In genomic region chr1:164292040-164292439, GRCm38 (mm10) we compare ENCODE assay signal across 19 mouse cellular contexts. TPM values are rescaled to one million over a fixed set of nuclear protein-coding genes. Genes with fewer than 3 reads are reported as not detected.
A peak's percentile ranks its signal among the peaks of the same experiment; 100 is the strongest.
DNase-seq lines count a peak whose midpoint lies in the region; ATAC-seq and TF ChIP-seq lines count a peak whose summit lies in the region.
"Had no signal": no experiment of that assay in that cellular context is flagged by ENCODE, and none has a peak within 500 bp of the region (broad histone marks: within the 10 kb centered on the region; RNA-seq: fewer than 3 reads in every experiment).

No protein-coding gene starts in this region.

- no peaks in the 10 kb centered on the region for H3K27me3 ChIP-seq in heart, adult 2 months (ENCODE audit: control insufficient read depth, insufficient read depth, low read length)
- no peaks in the 10 kb centered on the region for H3K27me3 ChIP-seq in midbrain, postnatal 0 days (ENCODE audit: insufficient read depth, low read length)
- H3K27me3 ChIP-seq in midbrain, embryonic 10.5 days (ENCODE audit: low read depth, poor library complexity, severe bottlenecking), result no peaks in the 10 kb centered on the region
- H3K27me3 ChIP-seq: embryonic facial prominence, embryonic 13.5 days; forebrain, embryonic 12.5 days; heart, embryonic 13.5 days; hindbrain, embryonic 13.5 days had no signal

- no peaks in the 10 kb centered on the region; the same call in 1 of the 2 replicates for H3K36me3 ChIP-seq in heart, adult 2 months (ENCODE audit: control insufficient read depth, insufficient read depth, low read length)
- H3K36me3 ChIP-seq in midbrain, postnatal 0 days (ENCODE audit: insufficient read depth, low read length), result peaks cover 34% of the 10 kb centered on the region
- H3K36me3 ChIP-seq in midbrain, embryonic 10.5 days, result peaks cover 64% of the 10 kb centered on the region

- no peak for TF ChIP-seq POLR2A in heart, adult 2 months (IDR thresholded peaks at IDR 0.05; ENCODE audit: insufficient read depth, low read depth, low read length)

- H3K79me2 ChIP-seq in heart, adult 2 months (replicated peaks; ENCODE audit: control insufficient read depth, insufficient read depth, low read length), result no peaks in the 10 kb centered on the region

- TF ChIP-seq CTCF in heart, adult 2 months (IDR thresholded peaks at IDR 0.05), result peak; percentile 14; the same call in 1 of the 2 replicates
- peak; percentile 63 for TF ChIP-seq CTCF in layer of hippocampus, adult 2 months (conservative IDR thresholded peaks at IDR 0.05)
- TF ChIP-seq CTCF in midbrain, postnatal 0 days (IDR thresholded peaks at IDR 0.05), result peak; percentile 41

- H3K4me3 ChIP-seq in heart, adult 2 months, result no peak overlapping the region
- no peak overlapping the region for H3K4me3 ChIP-seq in layer of hippocampus, adult 2 months
- no peak overlapping the region for H3K4me3 ChIP-seq in midbrain, postnatal 0 days (ENCODE audit: low read depth, low read length)
- H3K4me3 ChIP-seq in midbrain, embryonic 10.5 days, result no peak overlapping the region
- H3K4me3 ChIP-seq: embryonic facial prominence, embryonic 13.5 days; forebrain, embryonic 12.5 days; heart, embryonic 13.5 days; hindbrain, embryonic 13.5 days had no signal

- no peak for DNase-seq in heart, adult 2 months
- DNase-seq in heart, adult 9 months (ENCODE audit: low spot score in 2 of 2), result no peak
- DNase-seq in layer of hippocampus, adult 2 months (ENCODE audit: low spot score in 2 of 2), result no peak
- DNase-seq in layer of hippocampus, adult 9-10 months (ENCODE audit: low spot score), result no peak
- DNase-seq in midbrain, postnatal 0 days (ENCODE audit: low spot score), result no peak
- no peak for DNase-seq in midbrain, embryonic 10.5 days (ENCODE audit: low spot score)
- DNase-seq in frontal cortex, adult 2 months (ENCODE audit: extremely low spot score in 1 of 2, low spot score in 1 of 2), result no peak
- no peak for DNase-seq in cerebellum, adult 9-10 months
- DNase-seq: adrenal gland, adult 8-10 months; cerebellum, adult 11 months; cerebellum, adult 8-10 months; cerebellum, postnatal 25 days; gastrocnemius, postnatal 14 days; heart, postnatal 4 days had no signal

- no peaks in the 10 kb centered on the region for H3K9me3 ChIP-seq in midbrain, postnatal 0 days (ENCODE audit: low read length)
- H3K9me3 ChIP-seq in midbrain, embryonic 10.5 days (replicated peaks), result no peaks in the 10 kb centered on the region
- H3K9me3 ChIP-seq: embryonic facial prominence, embryonic 13.5 days; forebrain, embryonic 12.5 days; heart, embryonic 13.5 days; hindbrain, embryonic 13.5 days had no signal

- intact Hi-C loops in heart, adult 2 months (cut with DNase I), result no loop called here

- ATAC-seq in midbrain, postnatal 0 days (ENCODE audit: low FRiP score), result no peak
- ATAC-seq: forebrain, embryonic 16.5 days had no signal

- no peak for TF ChIP-seq EP300 in heart, adult 2 months (IDR thresholded peaks at IDR 0.05; ENCODE audit: insufficient read depth, low read depth, low read length)

- 83% methylated on average over 5 of the region's 5 CpGs for WGBS in heart, adult 2 months
- 92% methylated on average over 5 of the region's 5 CpGs for WGBS in midbrain, postnatal 0 days
- WGBS in midbrain, embryonic 10.5 days, result 93% methylated on average over 5 of the region's 5 CpGs

- no peaks in the 10 kb centered on the region for H3K4me1 ChIP-seq in heart, adult 2 months (ENCODE audit: control insufficient read depth, insufficient read depth, low read length)
- H3K4me1 ChIP-seq in midbrain, postnatal 0 days (ENCODE audit: insufficient read depth, low read length), result no peaks in the 10 kb centered on the region
- no peaks in the 10 kb centered on the region for H3K4me1 ChIP-seq in midbrain, embryonic 10.5 days
- H3K4me1 ChIP-seq: embryonic facial prominence, embryonic 13.5 days; forebrain, embryonic 12.5 days; heart, embryonic 13.5 days; hindbrain, embryonic 13.5 days had no signal

- no peak overlapping the region for H3K27ac ChIP-seq in heart, adult 2 months
- H3K27ac ChIP-seq in layer of hippocampus, adult 2 months, result no peak overlapping the region
- H3K27ac ChIP-seq in midbrain, postnatal 0 days (ENCODE audit: low read depth, low read length), result no peak overlapping the region
- H3K27ac ChIP-seq in midbrain, embryonic 10.5 days (replicated peaks), result no peak overlapping the region
- H3K27ac ChIP-seq: embryonic facial prominence, embryonic 13.5 days; forebrain, embryonic 12.5 days; heart, embryonic 13.5 days; hindbrain, embryonic 13.5 days had no signal

- H3K9ac ChIP-seq in heart, adult 2 months (ENCODE audit: low read depth, low read length), result no peak overlapping the region
- no peak overlapping the region for H3K9ac ChIP-seq in midbrain, postnatal 0 days (replicated peaks; ENCODE audit: low read length, poor library complexity, severe bottlenecking)
- H3K9ac ChIP-seq: embryonic facial prominence, embryonic 13.5 days; forebrain, embryonic 12.5 days; heart, embryonic 13.5 days; hindbrain, embryonic 13.5 days had no signal

- H3K4me2 ChIP-seq in midbrain, postnatal 0 days (ENCODE audit: low read depth, low read length, poor library complexity, severe bottlenecking), result no peak overlapping the region
- H3K4me2 ChIP-seq: embryonic facial prominence, embryonic 13.5 days; forebrain, embryonic 12.5 days; heart, embryonic 13.5 days; hindbrain, embryonic 13.5 days had no signal

RNA-seq across cellular contexts. Expression of gene Nme7, which starts 11.9 kb away (rescaled TPM):
- total RNA-seq in heart, adult 2 months (2021), result 1 to 10 TPM; 3.6 to 3.7 TPM
- polyA plus RNA-seq in heart, adult 2 months (2012; rRNA removed), result 2.1 and 3.0 TPM in 2 replicates
- total RNA-seq in layer of hippocampus, adult 2 months (2021), result 10 to 100 TPM; 24.0 to 31.5 TPM
- total RNA-seq in midbrain, postnatal 0 days (2014; rRNA removed), result 17.6 and 18.5 TPM in 2 replicates
- 25.8 and 27.5 TPM in 2 replicates for polyA plus RNA-seq in midbrain, postnatal 0 days (2015; fragmentation: Nextera tagmentation; extraction: Ambion mirVana)
- polyA plus RNA-seq in midbrain, embryonic 10.5 days (2016; fragmentation: Nextera tagmentation; extraction: Ambion mirVana), result 32.2 and 36.3 TPM in 2 replicates
- polyA plus RNA-seq in frontal cortex, adult 2 months (2012; rRNA removed), result 22.2 and 24.7 TPM in 2 replicates

RNA-seq across cellular contexts. Expression of gene Blzf1, which starts 15.2 kb away (rescaled TPM):
- 10 to 100 TPM; 23.1 to 23.6 TPM for total RNA-seq in heart, adult 2 months (2021)
- polyA plus RNA-seq in heart, adult 2 months (2012; rRNA removed), result 4.7 and 10.2 TPM in 2 replicates
- 10 to 100 TPM; 23.2 to 26.8 TPM for total RNA-seq in layer of hippocampus, adult 2 months (2021)
- total RNA-seq in midbrain, postnatal 0 days (2014; rRNA removed), result 12.1 and 16.7 TPM in 2 replicates
- polyA plus RNA-seq in midbrain, postnatal 0 days (2015; fragmentation: Nextera tagmentation; extraction: Ambion mirVana), result 22.5 and 23.0 TPM in 2 replicates
- polyA plus RNA-seq in midbrain, embryonic 10.5 days (2016; fragmentation: Nextera tagmentation; extraction: Ambion mirVana), result 26.0 and 27.2 TPM in 2 replicates
- 20.8 and 22.8 TPM in 2 replicates for polyA plus RNA-seq in frontal cortex, adult 2 months (2012; rRNA removed)

RNA-seq across cellular contexts. Expression of gene Ccdc181, which starts 16.7 kb away (rescaled TPM):
- 1 to 10 TPM; 8.6 to 9.2 TPM for total RNA-seq in heart, adult 2 months (2021)
- 2.7 TPM in 2 replicates for polyA plus RNA-seq in heart, adult 2 months (2012; rRNA removed)
- 10 to 100 TPM; 21.7 to 24.8 TPM for total RNA-seq in layer of hippocampus, adult 2 months (2021)
- 12.6 and 20.9 TPM in 2 replicates for total RNA-seq in midbrain, postnatal 0 days (2014; rRNA removed)
- polyA plus RNA-seq in midbrain, postnatal 0 days (2015; fragmentation: Nextera tagmentation; extraction: Ambion mirVana), result 27.2 and 29.0 TPM in 2 replicates
- 11.5 and 14.5 TPM in 2 replicates for polyA plus RNA-seq in midbrain, embryonic 10.5 days (2016; fragmentation: Nextera tagmentation; extraction: Ambion mirVana)
- polyA plus RNA-seq in frontal cortex, adult 2 months (2012; rRNA removed), result 22.1 and 22.8 TPM in 2 replicates

RNA-seq across cellular contexts. Expression of gene Slc19a2, which starts 43.2 kb away (rescaled TPM):
- 1 to 10 TPM; 5.0 to 7.8 TPM for total RNA-seq in heart, adult 2 months (2021)
- 7.6 and 14.6 TPM in 2 replicates for polyA plus RNA-seq in heart, adult 2 months (2012; rRNA removed)
- 10 to 100 TPM; 10.1 to 15.3 TPM for total RNA-seq in layer of hippocampus, adult 2 months (2021)
- 17.0 and 20.2 TPM in 2 replicates for total RNA-seq in midbrain, postnatal 0 days (2014; rRNA removed)
- polyA plus RNA-seq in midbrain, postnatal 0 days (2015; fragmentation: Nextera tagmentation; extraction: Ambion mirVana), result 7.4 and 8.4 TPM in 2 replicates
- polyA plus RNA-seq in midbrain, embryonic 10.5 days (2016; fragmentation: Nextera tagmentation; extraction: Ambion mirVana), result 11.1 and 12.0 TPM in 2 replicates
- 11.7 and 12.4 TPM in 2 replicates for polyA plus RNA-seq in frontal cortex, adult 2 months (2012; rRNA removed)
